Mouse (Mus musculus) kidney, embryonic 14.5 days (tissue): Measurements from ENCODE around the gene Hipk2. TPM values are rescaled to one million over a fixed set of nuclear protein-coding genes. Genes with fewer than 3 reads are reported as not detected.

Experiments
- ATAC-seq: fragments of 200-750 bp; cut with Nextera tagmentation; 2 replicates; pipeline ENCODE4 v1.8.0; 2017; ENCODE audit warnings: moderate number of reproducible peaks, mild to moderate bottlenecking, moderate TSS enrichment, moderate library complexity; ENCODE audit not compliant: low FRiP score, low TSS enrichment
- H3K27ac ChIP-seq: fragments of 300-500 bp; sonication (generic); 2 replicates; pipeline ENCODE4 v1.5.1; 2014; ENCODE audit warnings: low read depth, mild to moderate bottlenecking, low read length, moderate library complexity, mixed read lengths
- H3K27me3 ChIP-seq: fragments of 300-500 bp; sonication (generic); 2 replicates; pipeline ENCODE4 v1.6.1; 2014; ENCODE audit warnings: mild to moderate bottlenecking, low read length; ENCODE audit not compliant: control insufficient read depth, insufficient read depth
- H3K36me3 ChIP-seq: fragments of 300-500 bp; sonication (generic); 2 replicates; pipeline ENCODE4 v1.6.1; 2014; ENCODE audit warnings: low read length, mixed read lengths; ENCODE audit not compliant: control insufficient read depth, insufficient read depth
- H3K4me1 ChIP-seq: fragments of 300-500 bp; sonication (generic); 2 replicates; pipeline ENCODE4 v1.6.1; 2014; ENCODE audit warnings: low read length, mixed read lengths; ENCODE audit not compliant: control insufficient read depth, insufficient read depth
- H3K4me2 ChIP-seq: fragments of 300-500 bp; sonication (generic); replicated peaks from 2 replicates; pipeline ENCODE4 v1.6.1; 2014; ENCODE audit warnings: low read depth, mild to moderate bottlenecking, low read length
- H3K4me3 ChIP-seq: fragments of 300-500 bp; sonication (generic); 2 replicates; pipeline ENCODE4 v1.5.1; 2014; ENCODE audit warnings: mild to moderate bottlenecking, low read length
- H3K9ac ChIP-seq: fragments of 300-500 bp; sonication (generic); 2 replicates; pipeline ENCODE4 v1.6.1; 2014; ENCODE audit warnings: low read depth, mild to moderate bottlenecking, low read length, moderate library complexity
- H3K9me3 ChIP-seq: fragments of 300-500 bp; sonication (generic); 2 replicates; pipeline ENCODE4 v1.6.1; 2016; ENCODE audit warnings: low read length; ENCODE audit not compliant: control insufficient read depth
- WGBS: fragments of 180-500 bp; shearing (Covaris S2); extraction: QIAGEN DNeasy Blood & Tissue Kit; methylation state at CpG from one replicate; pipeline ENCODE4 v1.1.7; 2014; 5-methylcytosine and 5-hydroxymethylcytosine counted together
- polyA plus RNA-seq: library from polyadenylated mRNA; unstranded; fragments of >200 nt; fragmentation: Nextera tagmentation; extraction: Ambion mirVana; gene quantifications from 2 replicates; pipeline ENCODE4 v1.2.1, GENCODE M21; 2014

Hipk2 gene
- polyA plus RNA-seq, 1 experiment from 2014 or later: 33.6 TPM

GRCm38 (mm10) chr6:38866761-38867160, 9.2 kb downstream of the Hipk2 start:
- Histone ChIP-seq H3K4me1 (peaks cover 30% of the 10 kb centered on the region; the same call in 1 of the 2 replicates), H3K27me3 (no peaks in the 10 kb centered on the region), H3K4me2 (no peak overlapping the region), H3K27ac (no peak overlapping the region), H3K9me3 (no peaks in the 10 kb centered on the region), H3K9ac (no peak overlapping the region), H3K36me3 (peaks cover 8% of the 10 kb centered on the region; the same call in 1 of the 2 replicates), H3K4me3 (no peak overlapping the region)
- ATAC-seq: no peak
- WGBS: 51% methylated on average over 2 of the region's 2 CpGs

- Histone ChIP-seq H3K9me3 (no peaks in the 10 kb centered on the region), H3K4me2 (no peak overlapping the region), H3K27ac (no peak overlapping the region), H3K27me3 (no peaks in the 10 kb centered on the region), H3K36me3 (peaks cover 6% of the 10 kb centered on the region; the same call in 1 of the 2 replicates), H3K4me1 (peaks cover 30% of the 10 kb centered on the region; the same call in 1 of the 2 replicates), H3K4me3 (no peak overlapping the region), H3K9ac (no peak overlapping the region)
- ATAC-seq: no peak
- WGBS: 72% methylated on average over 1 of the region's 1 CpGs
These were observed 9.6 kb downstream of the Hipk2 start for GRCm38 (mm10) chr6:38866357-38866756.

- no peak for ATAC-seq
- Histone ChIP-seq H3K27ac (no peak overlapping the region), H3K9ac (no peak overlapping the region)
These were observed 10.2 kb downstream of the Hipk2 start for GRCm38 (mm10) chr6:38865805-38866204.

GRCm38 (mm10) chr6:38863595-38863994, 12.4 kb downstream of the Hipk2 start:
- Histone ChIP-seq H3K27ac (no peak overlapping the region), H3K4me1 (peaks cover 24% of the 10 kb centered on the region; the same call in 1 of the 2 replicates), H3K9ac (no peak overlapping the region), H3K4me2 (no peak overlapping the region), H3K9me3 (no peaks in the 10 kb centered on the region), H3K36me3 (no peaks in the 10 kb centered on the region), H3K4me3 (no peak overlapping the region), H3K27me3 (no peaks in the 10 kb centered on the region)
- WGBS: 44% methylated on average over 3 of the region's 3 CpGs
- ATAC-seq: no peak

More at GRCm38 (mm10) chr6:38865805-38866204, 10.2 kb downstream of the Hipk2 start:
- Histone ChIP-seq H3K4me2 (no peak overlapping the region), H3K36me3 (peaks cover 6% of the 10 kb centered on the region; the same call in 1 of the 2 replicates), H3K4me1 (peaks cover 30% of the 10 kb centered on the region; the same call in 1 of the 2 replicates), H3K27me3 (no peaks in the 10 kb centered on the region), H3K9me3 (no peaks in the 10 kb centered on the region), H3K4me3 (no peak overlapping the region)

GRCm38 (mm10) chr6:38860301-38860700, 15.7 kb downstream of the Hipk2 start:
- H3K36me3 ChIP-seq: no peaks in the 10 kb centered on the region
- H3K4me2 ChIP-seq: no peak overlapping the region
- no peaks in the 10 kb centered on the region for H3K27me3 ChIP-seq
- no peak overlapping the region for H3K9ac ChIP-seq
- no peak overlapping the region for H3K27ac ChIP-seq
- ATAC-seq: no peak
- no peak overlapping the region for H3K4me3 ChIP-seq
- 92% methylated on average over 2 of the region's 2 CpGs for WGBS
- H3K9me3 ChIP-seq: no peaks in the 10 kb centered on the region
- peaks cover 10% of the 10 kb centered on the region; the same call in 1 of the 2 replicates for H3K4me1 ChIP-seq

- Histone ChIP-seq H3K9me3 (no peaks in the 10 kb centered on the region), H3K27ac (no peak overlapping the region), H3K4me1 (peaks cover 9% of the 10 kb centered on the region; the same call in 1 of the 2 replicates), H3K4me3 (no peak overlapping the region), H3K36me3 (no peaks in the 10 kb centered on the region), H3K27me3 (no peaks in the 10 kb centered on the region), H3K4me2 (no peak overlapping the region), H3K9ac (no peak overlapping the region)
- WGBS: 87% methylated on average over 1 of the region's 1 CpGs
- ATAC-seq: no peak
These were observed 16.1 kb downstream of the Hipk2 start for GRCm38 (mm10) chr6:38859819-38860218.

- H3K4me3 ChIP-seq: no peak overlapping the region
- no peak for ATAC-seq
- no peaks in the 10 kb centered on the region for H3K36me3 ChIP-seq
- H3K27me3 ChIP-seq: no peaks in the 10 kb centered on the region
- H3K27ac ChIP-seq: no peak overlapping the region
- WGBS: 78% methylated on average over 5 of the region's 5 CpGs
- no peaks in the 10 kb centered on the region for H3K9me3 ChIP-seq
- no peak overlapping the region for H3K9ac ChIP-seq
- peaks cover 3% of the 10 kb centered on the region; the same call in 1 of the 2 replicates for H3K4me1 ChIP-seq
- H3K4me2 ChIP-seq: no peak overlapping the region
These were observed 22.4 kb downstream of the Hipk2 start for GRCm38 (mm10) chr6:38853561-38853992.

GRCm38 (mm10) chr6:38851740-38852139, 24.2 kb downstream of the Hipk2 start:
- Histone ChIP-seq H3K9ac (no peak overlapping the region), H3K4me1 (peaks cover 8% of the 10 kb centered on the region; the same call in 1 of the 2 replicates), H3K9me3 (no peaks in the 10 kb centered on the region), H3K27me3 (no peaks in the 10 kb centered on the region), H3K4me3 (no peak overlapping the region), H3K4me2 (no peak overlapping the region), H3K36me3 (no peaks in the 10 kb centered on the region), H3K27ac (no peak overlapping the region)
- no peak for ATAC-seq
- WGBS: 92% methylated on average over 2 of the region's 2 CpGs

GRCm38 (mm10) chr6:38850715-38851259, 25.2 kb downstream of the Hipk2 start:
- no peaks in the 10 kb centered on the region for H3K27me3 ChIP-seq
- H3K36me3 ChIP-seq: no peaks in the 10 kb centered on the region
- no peak overlapping the region for H3K4me2 ChIP-seq
- no peak overlapping the region for H3K4me3 ChIP-seq
- 96% methylated on average over 6 of the region's 6 CpGs for WGBS
- no peak overlapping the region for H3K9ac ChIP-seq
- no peak overlapping the region for H3K27ac ChIP-seq
- peaks cover 13% of the 10 kb centered on the region; the same call in 1 of the 2 replicates for H3K4me1 ChIP-seq
- H3K9me3 ChIP-seq: no peaks in the 10 kb centered on the region
- no peak for ATAC-seq
